Mouse (Mus musculus) B cell, adult 62 days (primary cell): ENCODE results near the gene Armh1. TPM values are rescaled to one million over a fixed set of nuclear protein-coding genes. Genes with fewer than 3 reads are reported as not detected.

ENCODE experiments used
- total RNA-seq: library from RNA; stranded (reverse); gene quantifications from 4 replicates; pipeline ENCODE4 v1.2.4, GENCODE M21; 2023

The Armh1 gene
- total RNA-seq: not detected in 4 replicates

DNA sequence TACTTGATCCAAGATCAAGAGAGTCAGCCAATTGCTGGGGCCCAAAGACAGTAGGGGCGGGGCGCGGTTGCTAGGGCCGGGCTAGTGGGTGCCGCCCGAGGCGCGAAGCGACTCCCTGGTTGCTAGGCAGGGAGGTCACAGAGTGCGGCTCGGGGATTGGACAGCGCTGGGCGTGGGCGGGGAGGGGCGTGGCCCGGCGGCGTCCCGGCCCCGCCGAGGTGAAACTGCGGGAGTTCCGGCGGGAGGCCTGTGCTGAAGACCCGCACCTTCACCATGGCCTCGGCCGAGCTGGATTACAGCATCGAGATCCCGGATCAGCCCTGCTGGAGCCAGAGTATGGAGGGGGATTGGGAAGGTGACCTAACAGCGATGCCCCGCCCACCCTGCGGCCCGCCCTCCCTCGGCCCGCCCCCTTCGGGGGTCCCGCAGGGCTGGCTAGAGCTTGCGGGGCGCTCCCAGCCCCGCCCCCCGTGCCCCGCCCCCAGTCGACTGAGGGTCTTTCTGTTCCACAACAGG is at the start of gene Armh1, which contains the start of gene Tmem53:
TSS of gene Armh1 (minus strand) at position 325 of the 516 bp plus-strand sequence.
TSS of gene Tmem53 (plus strand) at position 151 of the 516 bp plus-strand sequence.

DNA sequence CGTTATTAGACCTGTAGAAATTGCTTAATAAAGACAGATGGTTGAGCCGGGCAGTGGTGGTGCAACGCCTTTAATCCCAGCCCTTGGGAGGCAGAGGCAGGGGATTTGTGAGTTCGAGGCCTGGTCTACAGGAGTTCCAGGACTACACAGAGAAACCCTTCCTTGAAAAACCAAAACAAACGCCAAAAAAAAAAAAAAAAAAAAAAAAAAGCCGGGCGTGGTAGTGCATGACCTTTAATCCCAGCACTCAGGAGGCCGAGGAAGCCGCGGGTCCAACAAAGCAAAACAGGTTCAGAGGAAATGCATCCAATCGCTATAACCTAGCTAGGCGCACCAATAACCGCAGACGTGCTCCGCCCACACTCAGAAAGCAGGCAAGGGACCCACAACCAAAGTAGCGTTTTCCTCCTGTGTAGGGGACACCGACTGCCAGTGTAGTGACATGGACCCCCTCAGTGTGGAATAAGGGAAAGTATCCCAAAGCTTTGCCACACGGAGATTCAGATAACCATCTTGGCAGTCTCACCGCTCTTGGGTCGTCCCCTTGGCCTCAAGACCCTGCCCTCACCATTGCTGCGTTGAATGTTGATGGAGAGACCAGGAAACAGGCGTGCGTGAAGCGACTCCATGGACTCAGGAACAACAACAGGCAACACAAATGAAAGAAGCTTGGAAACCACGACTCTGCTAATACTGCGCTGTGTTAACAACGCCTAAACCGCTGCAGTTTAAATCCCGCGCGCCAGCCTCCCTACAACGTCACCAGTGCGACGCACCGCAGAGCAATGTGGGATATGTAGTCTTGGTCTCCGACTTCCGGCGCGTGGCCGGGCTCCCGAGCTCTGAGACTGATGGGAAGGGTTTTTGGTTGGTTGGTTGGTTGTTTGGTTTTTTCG is 69.8 kb downstream of the Armh1 start, which contains the start of gene Kif2c:
TSS of gene Kif2c (minus strand) at position 777 of the 896 bp plus-strand sequence.

Other genes starting within 250 kb of the Armh1 start
- gene Eif2b3, start 232.7 kb downstream of the Armh1 start, total RNA-seq: 27.5 to 33.1 TPM (median 31.5 TPM) in 4 replicates
- gene Ptch2, start 156.1 kb downstream of the Armh1 start, total RNA-seq: 0.19 to 0.26 TPM in 2 of 4 replicates, not detected in the others
- gene Btbd19, start 126.4 kb downstream of the Armh1 start, total RNA-seq: 20.0 to 24.8 TPM (median 23.0 TPM) in 4 replicates
- 1.4 TPM in 1 of 4 replicates, not detected in the others for gene Tctex1d4, start 125.3 kb downstream of the Armh1 start, total RNA-seq
- 26.1 to 27.5 TPM (median 26.9 TPM) in 4 replicates for gene Plk3, start 118.2 kb downstream of the Armh1 start, total RNA-seq
- gene Rps8, start 95.9 kb downstream of the Armh1 start, total RNA-seq: 2,066 to 2,288 TPM (median 2,119 TPM) in 4 replicates
- 0.58 to 0.81 TPM (median 0.78 TPM) in 3 of 4 replicates, not detected in the other for gene Kif2c, start 69.5 kb downstream of the Armh1 start, total RNA-seq
- gene Tmem53, start 174 bp downstream of the Armh1 start, total RNA-seq: 0.46 TPM in 1 of 4 replicates, not detected in the others
- 172 to 185 TPM (median 179 TPM) in 4 replicates for gene Rnf220, start 244.9 kb upstream of the Armh1 start, total RNA-seq